Mouse (Mus musculus): ENCODE measurements at regions not wholly inside any gene's neighbourhood (a gene's known extent, or its start where the extent isn't known, plus 50 kb on each side); places are given as distances from the start of the nearest gene placed in this dataset.

DNA sequence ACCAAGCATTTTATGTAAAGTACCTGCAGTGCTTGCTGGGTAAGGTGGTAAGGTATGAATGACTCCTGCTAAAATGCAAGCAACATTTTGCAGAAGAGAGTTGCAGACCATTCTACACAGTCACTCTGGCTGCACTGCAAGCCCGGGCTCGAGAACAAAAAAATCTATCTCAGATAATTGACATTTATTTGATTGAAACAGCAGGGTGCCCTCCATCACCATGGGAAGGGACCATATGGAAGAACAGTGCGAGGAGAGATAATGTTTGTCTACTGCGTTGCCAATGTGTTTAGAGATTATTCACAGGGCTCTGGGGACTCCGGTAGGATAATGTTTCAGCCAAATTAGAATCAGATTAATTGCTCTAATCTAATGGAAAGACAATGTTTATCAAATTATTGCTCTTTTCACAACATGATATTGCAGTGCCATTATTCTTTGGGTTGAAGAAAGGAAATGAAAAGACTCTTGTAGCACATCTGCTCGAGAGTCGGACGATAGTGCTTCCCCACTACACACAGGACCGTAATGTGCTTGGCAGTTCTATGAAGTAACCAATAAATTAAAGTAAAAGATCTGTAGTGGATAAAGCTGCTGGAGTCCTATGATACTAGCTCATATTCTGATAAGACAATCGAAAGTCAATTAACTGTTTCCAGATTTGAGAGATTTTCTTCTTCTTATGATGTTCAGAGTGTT is 85.3 kb upstream of the Map3k7 start:
- Histone ChIP-seq H3K79me3 (ENCODE audit: low read depth) (no peaks in the 10 kb centered on the region), H3K27me3 (ENCODE audit: control insufficient read depth, insufficient read depth, insufficient read length) (no peaks in the 10 kb centered on the region), H3ac (ENCODE audit: control insufficient read depth, insufficient read length, low read depth) (no peak overlapping the region), H3K36me3 (ENCODE audit: control insufficient read depth, insufficient read depth) (no peaks in the 10 kb centered on the region), H3K79me2 (ENCODE audit: control insufficient read depth, insufficient read depth) (no peaks in the 10 kb centered on the region), H3K4me3 (ENCODE audit: insufficient read depth, poor library complexity, severe bottlenecking) (no peak overlapping the region)
- TF ChIP-seq CTCF (IDR thresholded peaks at IDR 0.05; ENCODE audit: control insufficient read depth, insufficient read depth, insufficient read length), result no peak
- TF ChIP-seq CEBPB (IDR thresholded peaks at IDR 0.05; ENCODE audit: low read depth), result no peak
- TF ChIP-seq FOSL1 (IDR thresholded peaks at IDR 0.05; ENCODE audit: insufficient read depth, low read length, poor library complexity, severe bottlenecking), result no peak
- no peak for TF ChIP-seq MYOG (IDR thresholded peaks at IDR 0.05; ENCODE audit: control insufficient read depth, extremely low read depth, insufficient read length)
- no peak for TF ChIP-seq MAX (IDR thresholded peaks at IDR 0.05)
- TF ChIP-seq USF1 (IDR thresholded peaks at IDR 0.05; ENCODE audit: low read depth), result no peak
- TF ChIP-seq MYOD1 (IDR thresholded peaks at IDR 0.05; ENCODE audit: control insufficient read depth, insufficient read length, low read depth), result no peak

DNA sequence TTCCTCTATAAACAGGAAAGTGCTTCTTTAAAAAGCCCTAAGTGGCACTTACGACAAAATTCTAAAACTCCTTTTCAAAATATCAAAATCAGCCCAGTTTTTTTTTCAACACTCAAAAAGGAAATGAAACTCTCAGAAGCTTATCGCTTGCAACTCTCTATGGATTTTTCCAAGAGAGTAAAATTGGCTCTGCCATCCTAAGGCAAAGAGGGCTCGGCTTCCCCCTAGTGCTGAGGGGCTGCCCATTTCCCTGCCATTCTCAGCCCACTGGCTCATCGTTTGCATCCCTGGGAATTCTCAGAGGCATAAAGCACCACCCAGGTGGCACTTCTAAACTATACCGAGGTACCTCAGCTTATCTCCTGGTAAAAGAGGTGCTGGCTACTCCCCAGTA is 84.7 kb upstream of the Map3k7 start:
- no peak overlapping the region for H3ac ChIP-seq (ENCODE audit: control insufficient read depth, insufficient read length, low read depth)
- H3K27me3 ChIP-seq (ENCODE audit: control insufficient read depth, insufficient read depth, insufficient read length), result no peaks in the 10 kb centered on the region
- no peak for TF ChIP-seq USF1 (IDR thresholded peaks at IDR 0.05; ENCODE audit: low read depth)
- TF ChIP-seq CEBPB (IDR thresholded peaks at IDR 0.05; ENCODE audit: low read depth), result no peak
- H3K36me3 ChIP-seq (ENCODE audit: control insufficient read depth, insufficient read depth), result no peaks in the 10 kb centered on the region
- no peaks in the 10 kb centered on the region for H3K79me3 ChIP-seq (ENCODE audit: low read depth)
- no peaks in the 10 kb centered on the region for H3K79me2 ChIP-seq (ENCODE audit: control insufficient read depth, insufficient read depth)
- no peak overlapping the region for H3K4me3 ChIP-seq (ENCODE audit: insufficient read depth, poor library complexity, severe bottlenecking)

GRCm38 (mm10) chr4:31880213-31880612 is 83.7 kb upstream of the Map3k7 start:
- TF ChIP-seq CTCF (IDR thresholded peaks at IDR 0.05; ENCODE audit: control insufficient read depth, insufficient read depth, insufficient read length), result no peak
- TF ChIP-seq MYOD1 (IDR thresholded peaks at IDR 0.05; ENCODE audit: control insufficient read depth, insufficient read length, low read depth), result no peak
- no peak for TF ChIP-seq USF1 (IDR thresholded peaks at IDR 0.05; ENCODE audit: low read depth)
- TF ChIP-seq FOSL1 (IDR thresholded peaks at IDR 0.05; ENCODE audit: insufficient read depth, low read length, poor library complexity, severe bottlenecking), result no peak
- TF ChIP-seq MYOG (IDR thresholded peaks at IDR 0.05; ENCODE audit: control insufficient read depth, extremely low read depth, insufficient read length), result no peak
- no peak for TF ChIP-seq MAX (IDR thresholded peaks at IDR 0.05)
- no peak for TF ChIP-seq CEBPB (IDR thresholded peaks at IDR 0.05; ENCODE audit: low read depth)
- H3K79me3 ChIP-seq (ENCODE audit: low read depth), result no peaks in the 10 kb centered on the region
- no peak overlapping the region for H3ac ChIP-seq (ENCODE audit: control insufficient read depth, insufficient read length, low read depth)
- no peaks in the 10 kb centered on the region for H3K79me2 ChIP-seq (ENCODE audit: control insufficient read depth, insufficient read depth)
- H3K36me3 ChIP-seq (ENCODE audit: control insufficient read depth, insufficient read depth), result no peaks in the 10 kb centered on the region
- no peak overlapping the region for H3K4me3 ChIP-seq (ENCODE audit: insufficient read depth, poor library complexity, severe bottlenecking)
- H3K27me3 ChIP-seq (ENCODE audit: control insufficient read depth, insufficient read depth, insufficient read length), result no peaks in the 10 kb centered on the region

GRCm38 (mm10) chr4:31889673-31890072 is 74.2 kb upstream of the Map3k7 start:
- Histone ChIP-seq H3K79me2 (ENCODE audit: control insufficient read depth, insufficient read depth) (no peaks in the 10 kb centered on the region), H3K79me3 (ENCODE audit: low read depth) (no peaks in the 10 kb centered on the region), H3K27me3 (ENCODE audit: control insufficient read depth, insufficient read depth, insufficient read length) (no peaks in the 10 kb centered on the region), H3K4me3 (ENCODE audit: insufficient read depth, poor library complexity, severe bottlenecking) (no peak overlapping the region), H3K36me3 (ENCODE audit: control insufficient read depth, insufficient read depth) (no peaks in the 10 kb centered on the region), H3ac (ENCODE audit: control insufficient read depth, insufficient read length, low read depth) (no peak overlapping the region)
- TF ChIP-seq CEBPB (IDR thresholded peaks at IDR 0.05; ENCODE audit: low read depth) (no peak), FOSL1 (IDR thresholded peaks at IDR 0.05; ENCODE audit: insufficient read depth, low read length, poor library complexity, severe bottlenecking) (no peak), MYOG (IDR thresholded peaks at IDR 0.05; ENCODE audit: control insufficient read depth, extremely low read depth, insufficient read length) (no peak), MYOD1 (IDR thresholded peaks at IDR 0.05; ENCODE audit: control insufficient read depth, insufficient read length, low read depth) (no peak), CTCF (IDR thresholded peaks at IDR 0.05; ENCODE audit: control insufficient read depth, insufficient read depth, insufficient read length) (no peak), MAX (IDR thresholded peaks at IDR 0.05) (no peak), USF1 (IDR thresholded peaks at IDR 0.05; ENCODE audit: low read depth) (no peak)

GRCm38 (mm10) chr4:31909086-31909673 is 54.7 kb upstream of the Map3k7 start:
- H3K79me2 ChIP-seq (ENCODE audit: control insufficient read depth, insufficient read depth), result no peaks in the 10 kb centered on the region
- no peak overlapping the region for H3ac ChIP-seq (ENCODE audit: control insufficient read depth, insufficient read length, low read depth)
- no peaks in the 10 kb centered on the region for H3K36me3 ChIP-seq (ENCODE audit: control insufficient read depth, insufficient read depth)
- H3K4me3 ChIP-seq (ENCODE audit: insufficient read depth, poor library complexity, severe bottlenecking), result no peak overlapping the region
- H3K79me3 ChIP-seq (ENCODE audit: low read depth), result no peaks in the 10 kb centered on the region
- no peaks in the 10 kb centered on the region for H3K27me3 ChIP-seq (ENCODE audit: control insufficient read depth, insufficient read depth, insufficient read length)
- TF ChIP-seq USF1 (IDR thresholded peaks at IDR 0.05; ENCODE audit: low read depth), result no peak
- no peak for TF ChIP-seq MAX (IDR thresholded peaks at IDR 0.05)
- no peak for TF ChIP-seq FOSL1 (IDR thresholded peaks at IDR 0.05; ENCODE audit: insufficient read depth, low read length, poor library complexity, severe bottlenecking)
- TF ChIP-seq CTCF (IDR thresholded peaks at IDR 0.05; ENCODE audit: control insufficient read depth, insufficient read depth, insufficient read length), result no peak
- no peak for TF ChIP-seq CEBPB (IDR thresholded peaks at IDR 0.05; ENCODE audit: low read depth)
- TF ChIP-seq MYOD1 (IDR thresholded peaks at IDR 0.05; ENCODE audit: control insufficient read depth, insufficient read length, low read depth), result no peak
- no peak for TF ChIP-seq MYOG (IDR thresholded peaks at IDR 0.05; ENCODE audit: control insufficient read depth, extremely low read depth, insufficient read length)

All from C2C12 (cell line).